Mouse (Mus musculus) lung, postnatal 0 days (tissue): ENCODE data around the gene Gm49630. TPM values are rescaled to one million over a fixed set of nuclear protein-coding genes. Genes with fewer than 3 reads are reported as not detected.
"Not testable (repeated sequence)": the region's sequence is repeated elsewhere in the genome, so short reads cannot be mapped to it uniquely, and the experiment has no call there.

ENCODE experiments used
- ATAC-seq: fragments of 200-750 bp; cut with Nextera tagmentation; 2 replicates; pipeline ENCODE4 v1.8.0; 2017; ENCODE audit warnings: moderate library complexity
- DNase-seq: peaks from one replicate; pipeline ENCODE4 v3.0.0-alpha.2; 2016; ENCODE audit warnings: low spot score
- H3K27ac ChIP-seq: fragments of 300-500 bp; sonication (generic); 2 replicates; pipeline ENCODE4 v1.5.1; 2014; ENCODE audit warnings: antibody characterized with exemption, mild to moderate bottlenecking, low read length, mixed read lengths
- H3K27me3 ChIP-seq: fragments of 300-500 bp; sonication (generic); replicated peaks from 2 replicates; pipeline ENCODE4 v1.6.1; 2014; ENCODE audit warnings: low read length, mixed read lengths; ENCODE audit not compliant: insufficient read depth
- H3K36me3 ChIP-seq: fragments of 300-500 bp; sonication (generic); 2 replicates; pipeline ENCODE4 v1.6.1; 2014; ENCODE audit warnings: low read length, mixed read lengths; ENCODE audit not compliant: insufficient read depth
- H3K4me1 ChIP-seq: fragments of 300-500 bp; sonication (generic); 2 replicates; pipeline ENCODE4 v1.6.1; 2014; ENCODE audit warnings: antibody characterized with exemption, low read depth, low read length, mixed read lengths; ENCODE audit not compliant: insufficient read depth
- H3K4me2 ChIP-seq: fragments of 300-500 bp; sonication (generic); replicated peaks from 2 replicates; pipeline ENCODE4 v1.6.1; 2014; ENCODE audit warnings: low read depth, mild to moderate bottlenecking, low read length, moderate library complexity, mixed read lengths
- H3K4me3 ChIP-seq: fragments of 300-500 bp; sonication (generic); 2 replicates; pipeline ENCODE4 v1.5.1; 2014; ENCODE audit warnings: low read depth, low read length
- H3K9ac ChIP-seq: fragments of 300-500 bp; sonication (generic); replicated peaks from 2 replicates; pipeline ENCODE4 v1.6.1; 2014; ENCODE audit warnings: low read depth, mild to moderate bottlenecking
- H3K9me3 ChIP-seq: fragments of 300-500 bp; sonication (generic); 2 replicates; pipeline ENCODE4 v1.6.1; 2016; ENCODE audit warnings: low read length, mixed read lengths
- CTCF ChIP-seq: IDR thresholded peaks from 2 replicates; pipeline ENCODE4 v1.5.1; 2016; ENCODE audit warnings: antibody characterized with exemption, mild to moderate bottlenecking
- WGBS: fragments of 180-500 bp; shearing (Covaris S2); extraction: QIAGEN DNeasy Blood & Tissue Kit; methylation state at CpG from one replicate; pipeline ENCODE4 v1.1.7; 2014; 5-methylcytosine and 5-hydroxymethylcytosine counted together
- polyA plus RNA-seq: library from polyadenylated mRNA; unstranded; fragments of >200 nt; fragmentation: Nextera tagmentation; extraction: Ambion mirVana; gene quantifications from 2 replicates; pipeline ENCODE4 v1.2.1, GENCODE M21; 2015

The Gm49630 gene
- polyA plus RNA-seq, 1 experiment from 2014 or later = not detected

- peak; percentile 4 for DNase-seq
- not testable (repeated sequence) for H3K4me1 ChIP-seq, H3K9me3 ChIP-seq, H3K4me2 ChIP-seq, H3K27ac ChIP-seq, H3K27me3 ChIP-seq, H3K36me3 ChIP-seq, H3K4me3 ChIP-seq, H3K9ac ChIP-seq
- peak; percentile 60 for TF ChIP-seq CTCF
- 53% methylated on average over 8 of the region's 8 CpGs for WGBS
- ATAC-seq = peak; percentile 60
Measured at GRCm38 (mm10) chr17:7306278-7307196, 65.2 kb downstream of the Gm49630 start.

Other genes starting within 250 kb of the Gm49630 start
- gene Rps6ka2, start 201.9 kb downstream of the Gm49630 start, polyA plus RNA-seq = 7.1 and 8.4 TPM in 2 replicates
- gene Tcp10a, start 47.3 kb downstream of the Gm49630 start, polyA plus RNA-seq = not detected in 2 replicates
- not detected in 2 replicates for gene Ttll2, start 19.3 kb downstream of the Gm49630 start, polyA plus RNA-seq
- not detected in 2 replicates for gene Unc93a2, start 13.5 kb upstream of the Gm49630 start, polyA plus RNA-seq